Mouse (Mus musculus) intestine, embryonic 16.5 days (tissue): ENCODE measurements around the gene Iqck. TPM values are rescaled to one million over a fixed set of nuclear protein-coding genes. Genes with fewer than 3 reads are reported as not detected.

Experiments
- ATAC-seq: fragments of 200-750 bp; cut with Nextera tagmentation; 2 replicates; pipeline ENCODE4 v1.8.0; 2017; ENCODE audit warnings: moderate TSS enrichment, moderate library complexity
- H3K27ac ChIP-seq: fragments of 300-500 bp; sonication (generic); 2 replicates; pipeline ENCODE4 v1.5.1; 2014; ENCODE audit warnings: mild to moderate bottlenecking, low read length
- H3K27me3 ChIP-seq: fragments of 300-500 bp; sonication (generic); replicated peaks from 2 replicates; pipeline ENCODE4 v1.6.1; 2014; ENCODE audit warnings: low read length, control low read depth, mixed read lengths; ENCODE audit not compliant: control insufficient read depth, insufficient read depth
- H3K36me3 ChIP-seq: fragments of 300-500 bp; sonication (generic); 2 replicates; pipeline ENCODE4 v1.6.1; 2014; ENCODE audit warnings: low read length, control low read depth; ENCODE audit not compliant: control insufficient read depth, insufficient read depth
- H3K4me1 ChIP-seq: fragments of 300-500 bp; sonication (generic); 2 replicates; pipeline ENCODE4 v1.6.1; 2014; ENCODE audit warnings: low read length, control low read depth, mixed read lengths; ENCODE audit not compliant: control insufficient read depth, insufficient read depth
- H3K4me2 ChIP-seq: fragments of 300-500 bp; sonication (generic); 2 replicates; pipeline ENCODE4 v1.6.1; 2014; ENCODE audit warnings: low read depth, low read length, control low read depth
- H3K4me3 ChIP-seq: fragments of 300-500 bp; sonication (generic); 2 replicates; pipeline ENCODE4 v1.5.1; 2014; ENCODE audit warnings: mild to moderate bottlenecking, low read length
- H3K9ac ChIP-seq: fragments of 300-500 bp; sonication (generic); 2 replicates; pipeline ENCODE4 v1.6.1; 2014; ENCODE audit warnings: low read depth, low read length
- H3K9me3 ChIP-seq: fragments of 300-500 bp; sonication (generic); 2 replicates; pipeline ENCODE4 v1.6.1; 2016; ENCODE audit warnings: low read length, control low read depth; ENCODE audit not compliant: control insufficient read depth
- WGBS: fragments of 180-500 bp; shearing (Covaris S2); extraction: QIAGEN DNeasy Blood & Tissue Kit; methylation state at CpG from one replicate; pipeline ENCODE4 v1.1.7; 2014; 5-methylcytosine and 5-hydroxymethylcytosine counted together
- polyA plus RNA-seq: library from polyadenylated mRNA; unstranded; fragments of >200 nt; fragmentation: Nextera tagmentation; extraction: Ambion mirVana; gene quantifications from 2 replicates; pipeline ENCODE4 v1.2.1, GENCODE M21; 2015

The Iqck gene
- polyA plus RNA-seq, 1 experiment from 2014 or later, result 1.7 TPM

DNA sequence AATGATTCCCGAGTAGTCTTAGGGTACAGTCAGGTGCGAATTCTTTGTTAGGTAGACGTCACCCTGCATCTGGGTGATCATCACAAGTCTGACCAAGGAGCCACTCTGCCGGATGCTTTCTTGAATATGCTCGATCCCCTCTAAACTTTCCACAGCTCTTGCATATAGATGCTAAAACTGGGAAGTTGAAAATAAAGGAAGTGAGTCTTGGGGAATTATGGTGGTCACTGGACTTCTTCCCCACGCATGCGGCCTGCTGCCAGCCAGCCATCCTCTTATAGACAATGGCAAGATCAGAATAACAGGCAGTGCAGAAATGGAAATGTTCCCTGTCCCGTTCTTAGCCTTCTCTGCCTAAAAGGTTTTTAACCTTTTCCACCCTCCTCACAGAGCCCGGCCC lies 48.3 kb downstream of the Iqck start:
- H3K9ac ChIP-seq, result no peak overlapping the region
- no peak overlapping the region for H3K27ac ChIP-seq
- 0 out of 2 replicates have a peak, but pooled peaks cover 3% of the 10 kb centered on the region for H3K4me1 ChIP-seq
- no peak for ATAC-seq
- no peak overlapping the region for H3K4me2 ChIP-seq
- no peaks in the 10 kb centered on the region for H3K9me3 ChIP-seq
- H3K4me3 ChIP-seq, result no peak overlapping the region
- 86% methylated on average over 9 of the region's 9 CpGs for WGBS
- no peaks in the 10 kb centered on the region for H3K27me3 ChIP-seq
- H3K36me3 ChIP-seq, result no peaks in the 10 kb centered on the region

DNA sequence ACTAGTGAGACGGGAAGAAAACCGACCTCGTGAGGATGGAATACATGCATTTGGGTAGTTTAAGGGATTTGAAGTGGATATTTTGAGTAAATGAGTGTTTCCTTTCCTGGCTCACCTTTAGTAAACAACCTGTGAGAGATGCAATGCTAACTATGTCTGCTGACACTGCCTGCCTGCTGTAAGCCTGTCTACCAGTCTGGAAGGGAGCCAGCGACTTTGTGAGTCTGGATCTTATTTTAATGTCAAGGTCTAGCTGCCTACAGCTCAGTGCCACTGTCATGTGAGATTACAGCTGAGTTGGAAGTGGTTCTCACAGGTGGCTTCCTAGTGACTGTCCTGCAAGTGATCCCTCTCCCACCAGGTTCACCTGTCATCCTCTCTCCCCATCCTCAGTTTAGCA lies 49.0 kb downstream of the Iqck start:
- no peak overlapping the region for H3K9ac ChIP-seq
- H3K27ac ChIP-seq, result no peak overlapping the region
- no peaks in the 10 kb centered on the region for H3K9me3 ChIP-seq
- no peak overlapping the region for H3K4me3 ChIP-seq
- H3K27me3 ChIP-seq, result no peaks in the 10 kb centered on the region
- no peak for ATAC-seq
- H3K4me2 ChIP-seq, result no peak overlapping the region
- 0 out of 2 replicates have a peak, but pooled peaks cover 3% of the 10 kb centered on the region for H3K4me1 ChIP-seq
- H3K36me3 ChIP-seq, result no peaks in the 10 kb centered on the region
- WGBS, result 83% methylated on average over 4 of the region's 4 CpGs

DNA sequence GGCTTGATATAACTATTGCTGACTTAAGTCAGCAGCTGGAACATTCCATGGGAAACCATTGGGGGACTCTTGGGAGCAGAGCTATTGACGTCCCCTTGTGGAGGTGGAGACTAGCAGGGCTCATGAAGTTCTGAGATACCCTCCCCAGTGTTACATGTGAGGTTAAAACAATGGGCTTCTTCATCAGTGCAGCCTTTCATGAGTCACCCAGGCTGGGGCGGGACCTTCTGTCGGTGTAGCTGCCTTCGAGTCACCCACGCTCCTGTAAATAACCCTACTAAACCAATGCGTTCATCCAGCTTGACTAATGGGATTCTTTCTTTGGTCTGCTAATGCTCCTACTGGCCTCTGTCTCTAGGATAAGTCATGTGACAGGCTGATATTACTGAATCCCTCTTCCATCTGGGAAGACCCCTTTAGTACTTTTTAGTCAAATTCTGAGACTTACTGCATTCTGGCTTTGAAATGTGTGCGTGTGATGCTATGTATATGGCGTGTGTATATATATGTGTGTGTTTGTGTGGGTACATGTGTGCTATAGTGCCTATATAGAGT lies 53.5 kb downstream of the Iqck start:
- no peak overlapping the region for H3K4me2 ChIP-seq
- H3K4me3 ChIP-seq, result no peak overlapping the region
- no peak overlapping the region for H3K9ac ChIP-seq
- no peak overlapping the region for H3K27ac ChIP-seq
- H3K27me3 ChIP-seq, result no peaks in the 10 kb centered on the region
- ATAC-seq, result no peak
- 61% methylated on average over 8 of the region's 8 CpGs for WGBS
- H3K4me1 ChIP-seq, result no peaks in the 10 kb centered on the region
- 0 out of 2 replicates have a peak, but pooled peaks cover under 1% of the 10 kb centered on the region for H3K9me3 ChIP-seq
- H3K36me3 ChIP-seq, result no peaks in the 10 kb centered on the region

DNA sequence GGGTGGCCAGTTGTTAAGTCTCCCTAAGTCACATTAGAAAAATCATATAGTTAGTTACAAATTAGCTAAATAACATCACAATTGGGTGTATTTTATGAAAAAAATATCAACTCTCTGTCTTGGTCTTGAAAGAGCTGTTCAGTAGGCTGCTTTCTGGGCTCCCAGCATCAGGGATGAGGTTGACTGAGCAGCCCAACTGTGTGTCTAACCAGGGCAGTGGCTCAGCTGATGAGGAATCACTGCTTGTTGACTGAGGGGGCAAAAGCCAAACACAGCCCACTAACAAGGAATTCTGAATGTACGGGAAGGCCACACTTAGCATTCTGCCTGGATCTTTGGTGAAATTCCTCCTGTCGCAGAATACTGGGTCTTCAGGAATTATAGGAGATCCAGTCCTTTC lies 54.9 kb downstream of the Iqck start:
- ATAC-seq, result no peak
- 81% methylated on average over 2 of the region's 2 CpGs for WGBS

DNA sequence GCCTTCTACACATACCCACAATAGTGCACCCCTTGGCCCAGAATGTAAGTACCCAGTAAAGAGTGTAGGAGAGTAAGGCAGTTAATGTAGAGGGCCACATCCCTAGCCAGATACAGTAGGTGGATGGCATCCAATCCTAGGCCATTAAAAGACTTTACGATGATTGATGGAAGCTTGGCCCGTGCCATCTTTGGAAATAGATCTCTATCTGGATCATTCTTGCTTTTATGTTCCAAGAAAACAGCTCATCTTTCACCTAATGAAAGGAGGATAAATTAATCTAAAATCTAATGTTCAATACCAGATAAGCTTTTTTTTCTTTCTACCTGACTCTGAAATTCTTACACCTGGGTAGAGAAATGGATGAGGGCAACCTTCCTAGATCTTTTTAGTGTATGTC lies 55.6 kb downstream of the Iqck start:
- no peak for ATAC-seq
- no peaks in the 10 kb centered on the region for H3K36me3 ChIP-seq
- no peaks in the 10 kb centered on the region for H3K4me1 ChIP-seq
- 89% methylated on average over 2 of the region's 2 CpGs for WGBS
- H3K9me3 ChIP-seq, result 0 out of 2 replicates have a peak, but pooled peaks cover 3% of the 10 kb centered on the region
- H3K4me3 ChIP-seq, result no peak overlapping the region
- H3K27me3 ChIP-seq, result no peaks in the 10 kb centered on the region
- H3K9ac ChIP-seq, result no peak overlapping the region
- no peak overlapping the region for H3K4me2 ChIP-seq
- no peak overlapping the region for H3K27ac ChIP-seq

More for the DNA sequence above, 54.9 kb downstream of the Iqck start:
- H3K36me3 ChIP-seq, result no peaks in the 10 kb centered on the region
- H3K27ac ChIP-seq, result no peak overlapping the region
- H3K4me1 ChIP-seq, result no peaks in the 10 kb centered on the region
- 0 out of 2 replicates have a peak, but pooled peaks cover 3% of the 10 kb centered on the region for H3K9me3 ChIP-seq
- H3K4me2 ChIP-seq, result no peak overlapping the region
- H3K4me3 ChIP-seq, result no peak overlapping the region
- no peaks in the 10 kb centered on the region for H3K27me3 ChIP-seq
- H3K9ac ChIP-seq, result no peak overlapping the region

DNA sequence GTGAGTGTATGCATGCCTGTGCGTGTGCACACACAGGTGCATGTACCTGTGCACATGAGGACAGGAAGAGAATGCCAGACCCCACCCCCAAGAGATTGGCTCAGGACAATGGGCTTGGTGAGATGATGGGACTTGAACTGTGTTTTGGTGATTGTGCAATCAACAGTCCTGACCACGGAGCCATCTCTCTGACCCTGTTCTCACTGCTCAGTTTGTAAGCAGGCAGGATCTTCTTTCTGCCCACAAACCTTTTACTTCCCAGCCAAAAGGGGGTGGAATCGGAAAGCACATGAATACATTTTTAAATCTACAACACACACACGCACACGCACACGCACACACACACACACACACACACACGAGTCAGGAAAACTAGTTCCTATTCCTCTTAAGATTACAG lies 56.0 kb downstream of the Iqck start:
- H3K4me3 ChIP-seq, result no peak overlapping the region
- no peaks in the 10 kb centered on the region for H3K27me3 ChIP-seq
- H3K4me1 ChIP-seq, result no peaks in the 10 kb centered on the region
- 0 out of 2 replicates have a peak, but pooled peaks cover 3% of the 10 kb centered on the region for H3K9me3 ChIP-seq
- no peak overlapping the region for H3K4me2 ChIP-seq
- no peaks in the 10 kb centered on the region for H3K36me3 ChIP-seq
- WGBS, result 86% methylated on average over 7 of the region's 7 CpGs
- no peak overlapping the region for H3K27ac ChIP-seq
- no peak overlapping the region for H3K9ac ChIP-seq
- ATAC-seq, result no peak

DNA sequence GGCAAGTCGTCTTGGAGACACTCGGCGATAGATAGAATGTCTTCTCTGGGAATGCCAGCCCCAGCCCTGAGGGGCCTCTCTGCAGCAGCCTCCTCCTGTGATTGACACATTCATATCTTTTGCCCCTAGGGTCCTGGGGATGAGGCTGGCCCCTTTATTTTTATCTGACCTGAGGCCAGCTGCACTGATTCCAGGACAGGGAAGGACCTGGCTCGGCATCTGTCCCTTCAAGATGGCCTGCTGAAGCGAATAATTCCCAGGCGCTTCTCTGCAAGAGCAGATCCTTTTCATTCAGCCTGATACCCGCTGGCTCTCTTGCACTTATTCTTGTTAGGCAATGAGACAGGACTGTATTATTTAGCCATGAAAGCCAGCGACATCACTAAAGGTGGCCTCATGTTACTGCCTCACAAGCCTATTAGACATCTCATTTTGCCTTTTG lies 56.5 kb downstream of the Iqck start:
- Histone ChIP-seq H3K4me3 (no peak overlapping the region), H3K9me3 (0 out of 2 replicates have a peak, but pooled peaks cover 3% of the 10 kb centered on the region), H3K27ac (no peak overlapping the region), H3K4me2 (no peak overlapping the region), H3K9ac (no peak overlapping the region), H3K36me3 (no peaks in the 10 kb centered on the region), H3K27me3 (no peaks in the 10 kb centered on the region), H3K4me1 (no peaks in the 10 kb centered on the region)
- WGBS, result 67% methylated on average over 8 of the region's 8 CpGs
- no peak for ATAC-seq

DNA sequence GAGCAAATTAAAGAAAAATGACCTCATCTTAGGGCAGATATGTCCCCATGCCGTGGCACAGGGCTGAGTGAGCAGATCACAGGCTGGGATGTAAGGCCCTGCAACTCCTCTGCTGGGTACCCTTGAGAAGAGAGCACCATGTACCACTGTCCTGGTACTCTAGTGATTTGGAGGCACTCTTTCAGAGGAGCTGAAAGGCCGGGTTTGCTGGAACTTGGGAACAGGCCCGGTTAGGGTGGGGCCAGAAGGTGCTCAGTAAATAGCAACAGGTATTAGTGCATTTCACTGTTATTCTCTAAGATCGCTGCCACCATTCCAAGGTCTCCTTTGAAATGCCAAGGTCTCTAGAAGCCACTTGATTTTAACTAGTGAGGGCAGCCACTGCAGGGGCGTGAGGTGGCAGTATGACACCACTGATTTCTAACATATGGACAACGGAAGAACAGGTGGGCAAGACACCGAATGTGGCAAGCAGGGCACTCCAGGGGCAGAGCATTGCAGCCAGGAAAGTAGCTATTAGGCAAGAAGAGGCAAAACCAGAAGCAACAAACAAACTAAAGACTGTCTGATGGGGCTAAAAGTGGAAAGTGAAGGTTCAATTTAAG lies 59.1 kb downstream of the Iqck start:
- 72% methylated on average over 7 of the region's 7 CpGs for WGBS
- Histone ChIP-seq H3K4me1 (no peaks in the 10 kb centered on the region), H3K27ac (no peak overlapping the region), H3K4me3 (no peak overlapping the region), H3K36me3 (no peaks in the 10 kb centered on the region), H3K4me2 (no peak overlapping the region), H3K27me3 (no peaks in the 10 kb centered on the region), H3K9me3 (0 out of 2 replicates have a peak, but pooled peaks cover 3% of the 10 kb centered on the region), H3K9ac (no peak overlapping the region)
- no peak for ATAC-seq

DNA sequence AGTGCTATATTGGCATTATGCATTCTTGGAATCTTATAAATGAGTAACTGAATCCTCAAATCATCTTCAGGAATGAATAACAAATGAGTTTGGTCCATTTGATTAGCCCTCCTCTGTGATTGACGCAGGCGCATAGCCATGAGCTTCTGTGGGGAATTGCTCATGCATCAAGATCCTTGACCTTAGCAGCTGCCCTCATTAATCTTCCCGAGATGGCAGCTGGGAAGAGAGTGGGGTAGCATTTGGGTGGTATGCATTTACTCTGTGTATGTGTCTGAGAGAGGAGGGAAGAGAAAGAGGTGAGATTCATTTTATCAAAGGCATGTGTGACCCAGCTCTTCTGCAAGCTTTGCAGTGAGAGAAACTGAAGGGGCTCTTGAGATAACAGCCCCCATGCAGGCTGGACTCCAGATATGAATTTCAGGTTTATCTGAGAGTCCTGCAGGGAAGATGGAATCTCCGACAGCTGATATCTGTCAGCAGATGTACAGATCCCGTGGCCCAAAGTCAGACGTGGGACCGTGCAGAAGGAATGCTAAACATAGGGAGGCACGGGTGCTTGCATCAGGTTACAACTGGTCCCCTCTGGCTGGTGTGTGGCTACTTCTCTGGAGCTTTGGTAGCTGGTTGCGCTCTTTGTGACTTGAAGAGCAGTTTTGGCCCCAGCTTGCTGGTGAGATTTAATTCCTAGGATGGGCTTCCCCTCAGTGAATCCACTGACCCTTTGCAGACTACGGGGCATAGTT lies 63.9 kb downstream of the Iqck start:
- Histone ChIP-seq H3K9ac (no peak overlapping the region), H3K27me3 (no peaks in the 10 kb centered on the region), H3K36me3 (no peaks in the 10 kb centered on the region), H3K9me3 (no peaks in the 10 kb centered on the region), H3K27ac (no peak overlapping the region), H3K4me2 (no peak overlapping the region), H3K4me3 (no peak overlapping the region), H3K4me1 (no peaks in the 10 kb centered on the region)
- ATAC-seq, result no peak
- 44% methylated on average over 10 of the region's 10 CpGs for WGBS
